ENCODE assay signal across 20 mouse cellular contexts in genomic region chr6:3904704-3905103, GRCm38 (mm10).
"Had no signal": no experiment of that assay in that cellular context is flagged by ENCODE, and none has a peak within 500 bp of the region (broad histone marks: within the 10 kb centered on the region; RNA-seq: fewer than 3 reads in every experiment).

No protein-coding gene starts in this region.

- H3K9me3 ChIP-seq: liver, embryonic 15.5 days; lung, embryonic 15.5 days; megakaryocyte, embryonic 14.5 days; midbrain, embryonic 13.5 days; midbrain, embryonic 15.5 days; neural tube, embryonic 13.5 days; neural tube, embryonic 15.5 days had no signal

- H3K4me2 ChIP-seq: liver, embryonic 15.5 days; lung, embryonic 15.5 days; midbrain, embryonic 11.5 days; midbrain, embryonic 13.5 days; midbrain, embryonic 15.5 days; neural tube, embryonic 13.5 days; neural tube, embryonic 15.5 days had no signal

- H3K9ac ChIP-seq: liver, embryonic 15.5 days; liver, postnatal 0 days; lung, embryonic 15.5 days; midbrain, embryonic 13.5 days; midbrain, embryonic 15.5 days; neural tube, embryonic 13.5 days; neural tube, embryonic 15.5 days had no signal

- H3K4me3 ChIP-seq: liver, embryonic 15.5 days; lung, embryonic 15.5 days; megakaryocyte, embryonic 14.5 days; midbrain, embryonic 13.5 days; midbrain, embryonic 15.5 days; neural tube, embryonic 13.5 days; neural tube, embryonic 15.5 days had no signal

- H3K27me3 ChIP-seq: liver, embryonic 15.5 days; lung, embryonic 15.5 days; megakaryocyte, embryonic 14.5 days; midbrain, embryonic 13.5 days; midbrain, embryonic 15.5 days; neural tube, embryonic 13.5 days; neural tube, embryonic 15.5 days had no signal

- H3K4me1 ChIP-seq: liver, embryonic 15.5 days; lung, embryonic 15.5 days; megakaryocyte, embryonic 14.5 days; midbrain, embryonic 13.5 days; midbrain, embryonic 15.5 days; neural tube, embryonic 13.5 days; neural tube, embryonic 15.5 days had no signal

- DNase-seq: liver, postnatal 0 days; lung, adult 2 months; lung, postnatal 14 days; lung, postnatal 36 days; retina, postnatal 1 day; right cerebral cortex, adult 18-20 months; right cerebral cortex, postnatal 25 days; right cerebral cortex, postnatal 4 days; thymus, adult 2 months; thymus, postnatal 25 days; thymus, postnatal 4 days had no signal

- H3K36me3 ChIP-seq: liver, embryonic 15.5 days; lung, embryonic 15.5 days; midbrain, embryonic 13.5 days; midbrain, embryonic 15.5 days; neural tube, embryonic 13.5 days; neural tube, embryonic 15.5 days had no signal

- H3K27ac ChIP-seq: liver, embryonic 15.5 days; lung, embryonic 15.5 days; macrophage; midbrain, embryonic 13.5 days; midbrain, embryonic 15.5 days; neural tube, embryonic 13.5 days; neural tube, embryonic 15.5 days had no signal
